Mouse (Mus musculus) heart, postnatal 0 days (tissue): Measurements from ENCODE around the gene Eea1. TPM values are rescaled to one million over a fixed set of nuclear protein-coding genes. Genes with fewer than 3 reads are reported as not detected.
A peak's percentile ranks its signal among the peaks of the same experiment; 100 is the strongest.

ENCODE experiments used
- ATAC-seq: fragments of 200-750 bp; cut with Nextera tagmentation; 2 replicates; pipeline ENCODE4 v1.8.0; 2017; ENCODE audit warnings: low read depth, moderate number of reproducible peaks, moderate library complexity; ENCODE audit not compliant: insufficient read depth
- DNase-seq: peaks from one replicate; pipeline ENCODE4 v3.0.0-alpha.2; 2016; ENCODE audit warnings: low spot score
- H3K27ac ChIP-seq: fragments of 300-500 bp; sonication (generic); 2 replicates; pipeline ENCODE4 v1.5.1; 2014; ENCODE audit warnings: low read depth, mild to moderate bottlenecking
- H3K27me3 ChIP-seq: fragments of 300-500 bp; sonication (generic); 2 replicates; pipeline ENCODE4 v1.6.1; 2014; ENCODE audit warnings: low read length, mixed read lengths; ENCODE audit not compliant: control insufficient read depth, insufficient read depth
- H3K36me3 ChIP-seq: fragments of 300-500 bp; sonication (generic); replicated peaks from 2 replicates; pipeline ENCODE4 v1.6.1; 2014; ENCODE audit warnings: low read length, mixed read lengths; ENCODE audit not compliant: control insufficient read depth, insufficient read depth
- H3K4me1 ChIP-seq: fragments of 300-500 bp; sonication (generic); 2 replicates; pipeline ENCODE4 v1.6.1; 2014; ENCODE audit warnings: antibody characterized with exemption; ENCODE audit not compliant: control insufficient read depth, insufficient read depth
- H3K4me2 ChIP-seq: fragments of 300-500 bp; sonication (generic); 2 replicates; pipeline ENCODE4 v1.6.1; 2014; ENCODE audit warnings: low read depth, mild to moderate bottlenecking, low read length, moderate library complexity
- H3K4me3 ChIP-seq: fragments of 300-500 bp; sonication (generic); 2 replicates; pipeline ENCODE4 v1.5.1; 2014; ENCODE audit warnings: low read depth, low read length
- H3K9ac ChIP-seq: fragments of 300-500 bp; sonication (generic); replicated peaks from 2 replicates; pipeline ENCODE4 v1.6.1; 2014; ENCODE audit warnings: low read depth, low read length, mixed read lengths
- H3K9me3 ChIP-seq: fragments of 300-500 bp; sonication (generic); replicated peaks from 2 replicates; pipeline ENCODE4 v1.6.1; 2016; ENCODE audit warnings: low read length; ENCODE audit not compliant: control insufficient read depth
- CTCF ChIP-seq: IDR thresholded peaks from 2 replicates; pipeline ENCODE4 v1.5.1; 2016; ENCODE audit warnings: antibody characterized with exemption, control low read depth, low read depth
- EP300 ChIP-seq: IDR thresholded peaks from 2 replicates; pipeline ENCODE4 v1.6.1; 2016; ENCODE audit warnings: antibody characterized with exemption, low read depth
- WGBS: fragments of 180-500 bp; shearing (Covaris S2); extraction: QIAGEN DNeasy Blood & Tissue Kit; methylation state at CpG from one replicate; pipeline ENCODE4 v1.1.7; 2014; 5-methylcytosine and 5-hydroxymethylcytosine counted together
- polyA plus RNA-seq: library from polyadenylated mRNA; unstranded; fragments of >200 nt; fragmentation: Nextera tagmentation; extraction: Ambion mirVana; gene quantifications from 2 replicates; pipeline ENCODE4 v1.2.1, GENCODE M21; 2015
- total RNA-seq: library from RNA; depleted of rRNA; stranded (reverse); fragments of >200 nt; gene quantifications from 2 replicates; pipeline ENCODE4 v1.2.3, GENCODE M21; 2014; ENCODE audit warnings: low replicate concordance

Gene Eea1
- total and polyA plus RNA-seq, 2 experiments from 2014 or later = 10.8 to 21.3 TPM

- Histone ChIP-seq H3K27me3 (no peaks in the 10 kb centered on the region), H3K4me1 (peaks cover 17% of the 10 kb centered on the region; the same call in 1 of the 2 replicates), H3K4me2 (peak overlapping the region; percentile 70), H3K9me3 (no peaks in the 10 kb centered on the region), H3K27ac (peak overlapping the region; percentile 95), H3K9ac (peak overlapping the region; percentile 81), H3K36me3 (peaks cover 3% of the 10 kb centered on the region; the same call in 1 of the 2 replicates), H3K4me3 (peak overlapping the region; percentile 80)
- DNase-seq (peak; percentile 60), ATAC-seq (peak; percentile 79)
- 3% methylated on average over 49 of the region's 69 CpGs for WGBS
- no peak for TF ChIP-seq EP300
- TF ChIP-seq CTCF = no peak
These were observed 684 bp downstream of the Eea1 start for GRCm38 (mm10) chr10:95940901-95941767.

DNA sequence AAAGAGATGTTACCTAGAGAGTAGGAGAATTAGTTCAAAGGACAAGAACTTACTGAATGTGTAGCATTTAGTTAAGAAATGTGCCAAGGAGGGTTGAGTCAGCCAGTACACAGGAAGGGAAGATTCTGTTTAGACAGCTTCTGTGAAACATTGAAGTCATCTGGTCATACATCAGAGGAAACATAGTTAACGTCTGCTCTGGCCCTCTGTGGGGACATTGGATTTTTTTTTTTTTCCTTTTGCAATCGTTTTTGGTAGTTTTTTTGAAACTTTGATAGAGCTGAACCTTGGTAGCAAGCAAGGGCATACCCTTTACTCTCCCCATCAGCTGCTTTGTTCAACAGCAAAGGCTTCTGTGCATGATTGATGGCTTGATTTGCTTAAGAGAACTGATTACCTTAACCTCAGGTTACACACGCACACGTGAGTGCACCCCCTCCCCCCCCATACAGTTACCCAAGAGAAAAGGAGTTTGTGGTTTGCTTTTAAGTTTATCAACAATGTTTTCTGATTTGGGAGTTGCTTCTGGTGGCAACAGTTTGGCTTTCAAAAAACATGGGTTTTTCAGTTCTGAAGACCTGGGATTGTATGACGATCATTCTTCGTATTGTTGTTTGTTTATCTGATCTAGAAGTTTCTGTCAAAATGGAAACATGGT lies 1.4 kb downstream of the Eea1 start:
- Histone ChIP-seq H3K9ac (no peak overlapping the region), H3K4me3 (peak overlapping the region; percentile 80), H3K4me1 (peaks cover 17% of the 10 kb centered on the region; the same call in 1 of the 2 replicates), H3K27me3 (no peaks in the 10 kb centered on the region), H3K27ac (no peak overlapping the region), H3K4me2 (peak overlapping the region; percentile 70), H3K36me3 (peaks cover 3% of the 10 kb centered on the region; the same call in 1 of the 2 replicates), H3K9me3 (no peaks in the 10 kb centered on the region)
- DNase-seq (no peak), ATAC-seq (no peak)
- TF ChIP-seq EP300 (no peak), CTCF (no peak)
- WGBS = 44% methylated on average over 6 of the region's 6 CpGs

GRCm38 (mm10) chr10:95945086-95945485 lies 4.6 kb downstream of the Eea1 start:
- Histone ChIP-seq H3K9me3 (no peaks in the 10 kb centered on the region), H3K4me1 (peaks cover 12% of the 10 kb centered on the region; the same call in 1 of the 2 replicates), H3K4me3 (no peak overlapping the region), H3K27ac (no peak overlapping the region), H3K36me3 (peaks cover 3% of the 10 kb centered on the region; the same call in 1 of the 2 replicates), H3K27me3 (no peaks in the 10 kb centered on the region), H3K4me2 (no peak overlapping the region), H3K9ac (no peak overlapping the region)
- no peak for TF ChIP-seq CTCF
- TF ChIP-seq EP300 = no peak
- 90% methylated on average over 1 of the region's 1 CpGs for WGBS
- ATAC-seq = no peak
- no peak for DNase-seq

DNA sequence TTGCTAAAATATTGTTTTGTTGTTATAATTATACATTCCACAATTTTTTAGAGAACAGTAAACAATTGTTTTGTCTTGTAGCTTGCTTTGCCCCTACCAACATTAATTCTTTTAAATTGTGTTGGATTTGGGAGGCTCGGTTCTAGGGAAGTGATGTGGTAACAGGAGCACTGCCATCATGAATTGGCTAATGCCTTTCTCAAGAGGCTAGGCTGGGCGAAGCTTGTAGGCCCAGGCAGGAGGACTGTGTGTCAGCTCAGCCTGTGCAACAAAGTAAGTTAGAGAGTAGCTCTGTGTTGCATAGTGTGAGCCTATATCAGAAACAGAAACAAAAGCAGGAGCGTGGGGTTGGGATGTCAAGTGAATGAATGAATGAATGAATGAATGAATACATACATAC lies 9.0 kb downstream of the Eea1 start:
- Histone ChIP-seq H3K9me3 (no peaks in the 10 kb centered on the region), H3K4me3 (no peak overlapping the region), H3K4me2 (no peak overlapping the region), H3K27me3 (no peaks in the 10 kb centered on the region), H3K9ac (no peak overlapping the region), H3K36me3 (no peaks in the 10 kb centered on the region), H3K27ac (no peak overlapping the region), H3K4me1 (no peaks in the 10 kb centered on the region)
- WGBS = 89% methylated on average over 3 of the region's 3 CpGs
- DNase-seq (no peak), ATAC-seq (no peak)
- no peak for TF ChIP-seq CTCF
- no peak for TF ChIP-seq EP300

DNA sequence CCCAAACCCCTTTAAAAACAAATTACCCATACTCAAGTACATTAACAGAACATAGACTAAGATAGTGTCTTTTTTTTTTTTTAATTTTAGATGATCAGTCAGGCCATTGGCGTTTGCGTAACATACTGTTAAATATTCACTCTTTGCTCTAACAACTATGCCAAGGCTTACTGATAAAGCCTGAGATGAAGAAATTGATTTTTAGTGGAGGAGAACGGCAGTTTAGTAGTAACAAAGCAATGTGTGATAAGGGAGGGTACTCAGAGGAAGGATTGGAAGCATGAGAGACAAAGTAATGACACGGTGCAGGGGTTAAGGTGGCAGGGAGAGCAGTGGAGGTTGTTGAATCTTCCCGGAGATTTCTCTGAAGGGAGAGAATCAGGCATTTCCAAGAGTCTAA lies 9.7 kb downstream of the Eea1 start:
- 81% methylated on average over 5 of the region's 5 CpGs for WGBS
- ATAC-seq (no peak), DNase-seq (no peak)
- H3K27me3 ChIP-seq = no peaks in the 10 kb centered on the region
- no peak overlapping the region for H3K4me3 ChIP-seq
- no peaks in the 10 kb centered on the region for H3K36me3 ChIP-seq
- H3K4me1 ChIP-seq = no peaks in the 10 kb centered on the region
- H3K4me2 ChIP-seq = no peak overlapping the region
- no peak for TF ChIP-seq CTCF
- no peak for TF ChIP-seq EP300
- no peaks in the 10 kb centered on the region for H3K9me3 ChIP-seq
- H3K27ac ChIP-seq = no peak overlapping the region
- no peak overlapping the region for H3K9ac ChIP-seq
